Mouse (Mus musculus): ENCODE results near the gene Gm8011.
"Not testable (repeated sequence)": the region's sequence is repeated elsewhere in the genome, so short reads cannot be mapped to it uniquely, and the experiment has no call there.

Gm8011 gene

GRCm38 (mm10) chr14:42463581-42463980 lies at the start of gene Gm8011:
Gene Gm8011, plus strand, starts transcription at chr14:42463881.
- DNase-seq: not testable (repeated sequence)

- not testable (repeated sequence) for DNase-seq
Observed at GRCm38 (mm10) chr14:42439573-42439972, 24.1 kb upstream of the Gm8011 start, which contains the start of gene Gm8005. Gene Gm8005, minus strand, starts transcription at chr14:42439673.

GRCm38 (mm10) chr14:42502249-42502648 lies 38.6 kb downstream of the Gm8011 start, which contains the start of gene Gm8020:
Gene Gm8020, minus strand, starts transcription at chr14:42502349.
- not testable (repeated sequence) for DNase-seq

All from cerebellum, adult 11 months (tissue).